Mouse (Mus musculus): ENCODE data around the gene Clec12b. TPM values are rescaled to one million over a fixed set of nuclear protein-coding genes. Genes with fewer than 3 reads are reported as not detected.

The Clec12b gene
- polyA plus RNA-seq, 1 experiment from 2014 or later, result 0.12 TPM

GRCm38 (mm10) chr6:129326568-129327150, 59.0 kb downstream of the Clec12b start:
- H3K9me3 ChIP-seq (ENCODE audit: low read depth, low read length), result no peaks in the 10 kb centered on the region
- WGBS, result 41% methylated on average over 13 of the region's 13 CpGs
- TF ChIP-seq CTCF (IDR thresholded peaks at IDR 0.05; ENCODE audit: low read depth), result no peak
- ATAC-seq (ENCODE audit: insufficient read depth) (no peak), DNase-seq (peak; percentile 39)
- H3K4me2 ChIP-seq, result no peak overlapping the region
- H3K4me1 ChIP-seq (ENCODE audit: insufficient read depth), result no peaks in the 10 kb centered on the region
- no peak overlapping the region for H3K9ac ChIP-seq
- no peak overlapping the region for H3K4me3 ChIP-seq (ENCODE audit: low read depth, low read length)
- H3K27ac ChIP-seq (ENCODE audit: low read depth), result no peak overlapping the region
- no peaks in the 10 kb centered on the region for H3K36me3 ChIP-seq (ENCODE audit: insufficient read depth)
- no peaks in the 10 kb centered on the region for H3K27me3 ChIP-seq (ENCODE audit: insufficient read depth, low read length)

GRCm38 (mm10) chr6:129326016-129326415, 59.7 kb downstream of the Clec12b start:
- ATAC-seq (ENCODE audit: insufficient read depth) (no peak), DNase-seq (peak; percentile 27)
- Histone ChIP-seq H3K4me3 (ENCODE audit: low read depth, low read length) (no peak overlapping the region), H3K4me2 (no peak overlapping the region), H3K4me1 (ENCODE audit: insufficient read depth) (no peaks in the 10 kb centered on the region), H3K27me3 (ENCODE audit: insufficient read depth, low read length) (no peaks in the 10 kb centered on the region), H3K36me3 (ENCODE audit: insufficient read depth) (no peaks in the 10 kb centered on the region), H3K27ac (ENCODE audit: low read depth) (no peak overlapping the region), H3K9ac (no peak overlapping the region), H3K9me3 (ENCODE audit: low read depth, low read length) (no peaks in the 10 kb centered on the region)
- TF ChIP-seq CTCF (IDR thresholded peaks at IDR 0.05; ENCODE audit: low read depth), result no peak
- 70% methylated on average over 1 of the region's 1 CpGs for WGBS

Other genes starting within 250 kb of the Clec12b start
- 0.51 and 0.59 TPM in 2 replicates for gene Clec2d, start 205.3 kb downstream of the Clec12b start, polyA plus RNA-seq (2014; fragmentation: Nextera tagmentation; extraction: Ambion mirVana)
- gene Cd69, start 110.4 kb downstream of the Clec12b start, polyA plus RNA-seq (2014; fragmentation: Nextera tagmentation; extraction: Ambion mirVana), result not detected in 2 replicates
- gene 4922502D21Rik, start 54.1 kb downstream of the Clec12b start, polyA plus RNA-seq (2014; fragmentation: Nextera tagmentation; extraction: Ambion mirVana), result not detected in 2 replicates
- gene Clec12a, start 43.2 kb downstream of the Clec12b start, polyA plus RNA-seq (2014; fragmentation: Nextera tagmentation; extraction: Ambion mirVana), result 2.7 and 2.8 TPM in 2 replicates
- 3.7 and 5.0 TPM in 2 replicates for gene Clec1b, start 11.4 kb upstream of the Clec12b start, polyA plus RNA-seq (2014; fragmentation: Nextera tagmentation; extraction: Ambion mirVana)
- gene Clec9a, start 23.0 kb upstream of the Clec12b start, polyA plus RNA-seq (2014; fragmentation: Nextera tagmentation; extraction: Ambion mirVana), result 0.87 and 1.1 TPM in 2 replicates
- gene Clec1a, start 66.1 kb upstream of the Clec12b start, polyA plus RNA-seq (2014; fragmentation: Nextera tagmentation; extraction: Ambion mirVana), result 13.7 and 15.2 TPM in 2 replicates
- gene Olr1, start 121.3 kb upstream of the Clec12b start, polyA plus RNA-seq (2014; fragmentation: Nextera tagmentation; extraction: Ambion mirVana), result 0.18 and 0.21 TPM in 2 replicates
- gene Tmem52b, start 126.7 kb upstream of the Clec12b start, polyA plus RNA-seq (2014; fragmentation: Nextera tagmentation; extraction: Ambion mirVana), result 0.47 and 0.55 TPM in 2 replicates
- gene Gabarapl1, start 147.3 kb upstream of the Clec12b start, polyA plus RNA-seq (2014; fragmentation: Nextera tagmentation; extraction: Ambion mirVana), result 12.4 and 12.5 TPM in 2 replicates
- gene Klre1, start 192.0 kb upstream of the Clec12b start, polyA plus RNA-seq (2014; fragmentation: Nextera tagmentation; extraction: Ambion mirVana), result not detected in 2 replicates
- not detected in 2 replicates for gene Klrd1, start 205.9 kb upstream of the Clec12b start, polyA plus RNA-seq (2014; fragmentation: Nextera tagmentation; extraction: Ambion mirVana)
- 0.15 TPM in 1 of 2 replicates, not detected in the other for gene Klrk1, start 238.0 kb upstream of the Clec12b start, polyA plus RNA-seq (2014; fragmentation: Nextera tagmentation; extraction: Ambion mirVana)

Measured in lung, embryonic 14.5 days (tissue).